Mouse (Mus musculus): ENCODE measurements around the gene Hepacam2. TPM values are rescaled to one million over a fixed set of nuclear protein-coding genes. Genes with fewer than 3 reads are reported as not detected.
A peak's percentile ranks its signal among the peaks of the same experiment; 100 is the strongest.

Hepacam2 gene
- total RNA-seq, 2 experiments from 2014 or later, result 0.22 TPM; not detected in 1

- DNase-seq, result no peak
- TF ChIP-seq CTCF (IDR thresholded peaks at IDR 0.05), result no peak
- intact Hi-C loops (cut with DNase I), result no loop called here
- H3K27ac ChIP-seq, result no peak overlapping the region
- no peak overlapping the region for H3K4me3 ChIP-seq
Observed at GRCm38 (mm10) chr6:3500286-3500685, 2.2 kb upstream of the Hepacam2 start.

- intact Hi-C loops (cut with DNase I), result loop anchor here (10.0 kb wide), 1 partner anchor 589 kb away; the partner anchor contains the start of gene Bet1
- TF ChIP-seq CTCF (IDR thresholded peaks at IDR 0.05), result peak; percentile 80
- no peak overlapping the region for H3K27ac ChIP-seq
- H3K4me3 ChIP-seq, result no peak overlapping the region
- no peak for DNase-seq
Observed at GRCm38 (mm10) chr6:3496210-3496609, 1.9 kb downstream of the Hepacam2 start.

- no peak overlapping the region for H3K27ac ChIP-seq
- DNase-seq, result no peak
- H3K4me3 ChIP-seq, result no peak overlapping the region
- intact Hi-C loops (cut with DNase I), result loop anchor here (10.0 kb wide), 1 partner anchor 591 kb away; the partner anchor contains the start of gene Bet1
- no peak for TF ChIP-seq CTCF (IDR thresholded peaks at IDR 0.05)
Observed at GRCm38 (mm10) chr6:3494285-3494684, 3.8 kb downstream of the Hepacam2 start.

- no peak for TF ChIP-seq CTCF (IDR thresholded peaks at IDR 0.05)
- no peak overlapping the region for H3K4me3 ChIP-seq
- DNase-seq, result no peak
- H3K27ac ChIP-seq, result no peak overlapping the region
- intact Hi-C loops (cut with DNase I), result no loop called here
Observed at GRCm38 (mm10) chr6:3487355-3487754, 10.7 kb downstream of the Hepacam2 start.

- Histone ChIP-seq H3K27ac (no peak overlapping the region), H3K4me3 (no peak overlapping the region)
- no peak for TF ChIP-seq CTCF (IDR thresholded peaks at IDR 0.05)
- intact Hi-C loops (cut with DNase I), result no loop called here
- DNase-seq, result no peak
Observed at GRCm38 (mm10) chr6:3485133-3485532, 13.0 kb downstream of the Hepacam2 start.

GRCm38 (mm10) chr6:3481705-3482104 is 16.4 kb downstream of the Hepacam2 start:
- TF ChIP-seq CTCF (IDR thresholded peaks at IDR 0.05), result no peak
- no peak for DNase-seq
- intact Hi-C loops (cut with DNase I), result no loop called here
- Histone ChIP-seq H3K27ac (no peak overlapping the region), H3K4me3 (no peak overlapping the region)

- Histone ChIP-seq H3K27ac (no peak overlapping the region), H3K4me3 (no peak overlapping the region)
- intact Hi-C loops (cut with DNase I), result no loop called here
- TF ChIP-seq CTCF (IDR thresholded peaks at IDR 0.05), result no peak
- no peak for DNase-seq
Observed at GRCm38 (mm10) chr6:3479853-3480252, 18.2 kb downstream of the Hepacam2 start.

GRCm38 (mm10) chr6:3476299-3476698 is 21.8 kb downstream of the Hepacam2 start:
- no peak for DNase-seq
- Histone ChIP-seq H3K27ac (no peak overlapping the region), H3K4me3 (no peak overlapping the region)
- intact Hi-C loops (cut with DNase I), result no loop called here
- TF ChIP-seq CTCF (IDR thresholded peaks at IDR 0.05), result no peak

GRCm38 (mm10) chr6:3470706-3471105 is 27.4 kb downstream of the Hepacam2 start:
- intact Hi-C loops (cut with DNase I), result no loop called here
- Histone ChIP-seq H3K27ac (no peak overlapping the region), H3K4me3 (no peak overlapping the region)
- no peak for DNase-seq
- TF ChIP-seq CTCF (IDR thresholded peaks at IDR 0.05), result no peak

- TF ChIP-seq CTCF (IDR thresholded peaks at IDR 0.05), result no peak
- intact Hi-C loops (cut with DNase I), result no loop called here
- no peak for DNase-seq
- H3K4me3 ChIP-seq, result no peak overlapping the region
- H3K27ac ChIP-seq, result no peak overlapping the region
Observed at GRCm38 (mm10) chr6:3468627-3469026, 29.5 kb downstream of the Hepacam2 start.

GRCm38 (mm10) chr6:3463594-3463993 is 34.5 kb downstream of the Hepacam2 start:
- no peak overlapping the region for H3K4me3 ChIP-seq
- DNase-seq, result no peak
- intact Hi-C loops (cut with DNase I), result no loop called here
- TF ChIP-seq CTCF (IDR thresholded peaks at IDR 0.05), result no peak
- H3K27ac ChIP-seq, result no peak overlapping the region

- no peak for TF ChIP-seq CTCF (IDR thresholded peaks at IDR 0.05)
- Histone ChIP-seq H3K4me3 (no peak overlapping the region), H3K27ac (no peak overlapping the region)
- DNase-seq, result no peak
- intact Hi-C loops (cut with DNase I), result no loop called here
Observed at GRCm38 (mm10) chr6:3463026-3463425, 35.1 kb downstream of the Hepacam2 start.

- H3K27ac ChIP-seq, result no peak overlapping the region
- intact Hi-C loops (cut with DNase I), result no loop called here
- no peak for TF ChIP-seq CTCF (IDR thresholded peaks at IDR 0.05)
- no peak for DNase-seq
- no peak overlapping the region for H3K4me3 ChIP-seq
Observed at GRCm38 (mm10) chr6:3455944-3456536, 42.1 kb downstream of the Hepacam2 start.

GRCm38 (mm10) chr6:3454421-3454820 is 43.7 kb downstream of the Hepacam2 start:
- Histone ChIP-seq H3K4me3 (no peak overlapping the region), H3K27ac (no peak overlapping the region)
- no peak for TF ChIP-seq CTCF (IDR thresholded peaks at IDR 0.05)
- DNase-seq, result no peak
- intact Hi-C loops (cut with DNase I), result no loop called here
